Mouse (Mus musculus) monocyte, adult 5-6 weeks (primary cell): ENCODE measurements at regions not wholly inside any gene's neighbourhood (a gene's known extent, or its start where the extent isn't known, plus 50 kb on each side); places are given as distances from the start of the nearest gene placed in this dataset.
A peak's percentile ranks its signal among the peaks of the same experiment; 100 is the strongest.

Experiments used
- ATAC-seq: fragments of 153-309, 156-312 bp; replicated peaks from 2 replicates; pipeline ENCODE4 v1.8.0; 2017; ENCODE audit warnings: mild to moderate bottlenecking; ENCODE audit not compliant: low TSS enrichment, insufficient number of reproducible peaks, severe bottlenecking, poor library complexity, low FRiP score

DNA sequence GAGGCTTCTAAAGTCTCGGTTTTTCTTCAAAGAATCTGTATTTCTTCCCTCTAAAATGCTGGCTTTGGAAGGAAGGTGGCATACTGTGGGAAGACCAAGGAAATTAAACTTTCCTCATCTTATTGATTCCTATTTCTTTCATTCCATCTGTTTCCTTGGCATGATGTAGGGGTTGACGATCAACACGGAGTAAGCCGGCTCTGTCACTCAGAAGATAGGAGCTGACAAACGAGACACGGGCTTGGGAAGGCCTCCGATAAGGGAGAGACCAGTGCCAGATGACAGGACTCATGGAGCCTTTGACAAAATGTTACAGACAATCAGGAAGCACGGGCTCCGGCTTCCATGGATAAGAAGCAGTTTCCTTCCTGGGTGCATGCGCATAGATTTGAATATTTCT lies 101.4 kb upstream of the Hsfy2 start:
- ATAC-seq: no peak

GRCm38 (mm10) chr1:56726183-56726840 lies 89.1 kb upstream of the Hsfy2 start:
- ATAC-seq: no peak

DNA sequence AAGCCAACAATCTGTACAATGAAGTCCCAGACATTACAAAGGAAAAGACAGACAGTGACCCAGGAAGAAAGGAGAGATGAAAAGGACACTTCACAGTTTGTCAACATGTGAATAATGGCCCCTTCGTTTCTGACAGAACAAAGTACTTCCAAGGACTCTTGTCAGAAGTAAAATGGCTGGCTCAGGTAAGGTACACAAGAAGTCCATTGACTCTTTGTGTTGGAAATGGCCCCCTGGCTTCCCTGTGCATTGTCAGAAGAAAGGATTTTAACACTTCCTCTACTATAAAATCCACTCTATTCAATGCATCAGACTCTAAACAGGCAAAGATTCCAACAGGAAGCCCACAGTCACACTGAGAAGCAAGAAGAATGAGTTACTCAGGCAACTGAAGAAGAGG lies 86.4 kb upstream of the Hsfy2 start:
- no peak for ATAC-seq

- ATAC-seq: peak; percentile 89
Measured at GRCm38 (mm10) chr1:56713011-56713726, 75.9 kb upstream of the Hsfy2 start.

- no peak for ATAC-seq
Measured at GRCm38 (mm10) chr1:56700451-56700850, 63.2 kb upstream of the Hsfy2 start.

- ATAC-seq: no peak
Measured at GRCm38 (mm10) chr1:56697509-56697908, 60.3 kb upstream of the Hsfy2 start.
